19 mouse cellular contexts compared by ENCODE assay signal in the genomic region with DNA sequence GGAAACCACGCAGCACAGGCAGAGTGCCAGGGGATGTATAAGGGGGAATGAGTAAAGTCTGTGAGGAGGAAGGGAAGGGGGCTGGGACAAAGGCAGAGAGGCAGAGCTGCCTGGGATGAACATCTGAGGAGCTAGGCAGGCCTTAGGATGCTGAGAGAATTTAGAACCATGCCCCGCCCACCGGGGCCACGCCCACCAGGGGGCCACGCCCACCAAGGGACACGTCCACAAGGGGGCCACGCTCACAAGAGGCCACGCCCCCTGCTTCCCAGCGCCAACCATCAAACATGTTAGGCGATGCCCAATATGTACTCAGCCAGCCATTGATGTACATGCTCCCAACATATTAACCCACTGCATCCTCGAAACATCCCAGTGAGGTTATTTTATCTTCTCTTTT.
A peak's percentile ranks its signal among the peaks of the same experiment; 100 is the strongest.
DNase-seq lines count a peak whose midpoint lies in the region; ATAC-seq and TF ChIP-seq lines count a peak whose summit lies in the region.
"Had no signal": no experiment of that assay in that cellular context is flagged by ENCODE, and none has a peak within 500 bp of the region (broad histone marks: within the 10 kb centered on the region; RNA-seq: fewer than 3 reads in every experiment).

No protein-coding gene starts in this region.

- no peaks in the 10 kb centered on the region for H3K9me3 ChIP-seq in lung, embryonic 14.5 days (ENCODE audit: low read depth, low read length)
- no peaks in the 10 kb centered on the region for H3K9me3 ChIP-seq in hindbrain, embryonic 14.5 days (ENCODE audit: control insufficient read depth, low read length)
- H3K9me3 ChIP-seq: intestine, embryonic 15.5 days; lung, embryonic 15.5 days had no signal

- no peaks in the 10 kb centered on the region for H3K4me1 ChIP-seq in lung, embryonic 14.5 days (ENCODE audit: insufficient read depth)
- no peaks in the 10 kb centered on the region for H3K4me1 ChIP-seq in hindbrain, embryonic 14.5 days (replicated peaks; ENCODE audit: control insufficient read depth, insufficient read depth, low read length)
- H3K4me1 ChIP-seq: intestine, embryonic 15.5 days; lung, embryonic 15.5 days had no signal

- no peak overlapping the region for H3K9ac ChIP-seq in lung, embryonic 14.5 days
- no peak overlapping the region for H3K9ac ChIP-seq in hindbrain, embryonic 14.5 days
- H3K9ac ChIP-seq: intestine, embryonic 15.5 days; lung, embryonic 15.5 days had no signal

- no peak for TF ChIP-seq CTCF in lung, embryonic 14.5 days (IDR thresholded peaks at IDR 0.05; ENCODE audit: low read depth)

- H3K27ac ChIP-seq in lung, embryonic 14.5 days (ENCODE audit: low read depth): no peak overlapping the region
- no peak overlapping the region for H3K27ac ChIP-seq in hindbrain, embryonic 14.5 days
- H3K27ac ChIP-seq: heart, adult 2 months; intestine, embryonic 15.5 days; layer of hippocampus, adult 2 months; lung, embryonic 15.5 days had no signal

- H3K4me3 ChIP-seq in lung, embryonic 14.5 days (ENCODE audit: low read depth, low read length): no peak overlapping the region
- no peak overlapping the region for H3K4me3 ChIP-seq in hindbrain, embryonic 14.5 days (replicated peaks; ENCODE audit: low read length)
- H3K4me3 ChIP-seq: erythroblast, embryonic 14.5 days; heart, adult 2 months; intestine, embryonic 15.5 days; layer of hippocampus, adult 2 months; lung, embryonic 15.5 days had no signal

- 0 out of 2 replicates have a peak, but pooled peaks have one; percentile 4 for ATAC-seq in lung, embryonic 14.5 days (ENCODE audit: insufficient read depth)
- peak; percentile 34; the same call in 1 of the 2 replicates for ATAC-seq in megakaryocyte-erythroid progenitor cell, adult 5-6 weeks (replicated peaks; ENCODE audit: low FRiP score, low TSS enrichment, poor library complexity, severe bottlenecking)
- ATAC-seq in hindbrain, embryonic 14.5 days (ENCODE audit: low FRiP score): no peak
- ATAC-seq: intestine, embryonic 15.5 days; Patski had no signal

- DNase-seq in adrenal gland, postnatal 14 days: peak; percentile 16
- DNase-seq in adrenal gland, postnatal 4 days (ENCODE audit: low spot score in 2 of 2): no peak
- peak; percentile 19 for DNase-seq in lung, embryonic 14.5 days
- no peak for DNase-seq in lung, postnatal 14 days
- peak; percentile 19 for DNase-seq in NIH3T3 (ENCODE audit: low read depth)
- no peak for DNase-seq in hindbrain, embryonic 14.5 days (ENCODE audit: low spot score)
- no peak for DNase-seq in spleen, postnatal 14 days (ENCODE audit: low spot score in 2 of 2)
- DNase-seq: adrenal gland, postnatal 25 days; cerebellum, adult 11 months; heart, adult 2 months; heart, postnatal 36 days; left cerebral cortex, postnatal 4 days; thymus, adult 18-20 months had no signal

- H3K4me2 ChIP-seq in lung, embryonic 14.5 days: no peak overlapping the region
- no peak overlapping the region for H3K4me2 ChIP-seq in hindbrain, embryonic 14.5 days (replicated peaks)
- H3K4me2 ChIP-seq: intestine, embryonic 15.5 days; lung, embryonic 15.5 days had no signal

- H3K36me3 ChIP-seq in lung, embryonic 14.5 days (ENCODE audit: insufficient read depth): no peaks in the 10 kb centered on the region
- no peaks in the 10 kb centered on the region for H3K36me3 ChIP-seq in hindbrain, embryonic 14.5 days (replicated peaks; ENCODE audit: control insufficient read depth, insufficient read depth)
- H3K36me3 ChIP-seq: intestine, embryonic 15.5 days; lung, embryonic 15.5 days had no signal

- WGBS in lung, embryonic 14.5 days: 45% methylated on average over 11 of the region's 11 CpGs
- 43% methylated on average over 11 of the region's 11 CpGs for WGBS in hindbrain, embryonic 14.5 days

- H3K27me3 ChIP-seq in lung, embryonic 14.5 days (ENCODE audit: insufficient read depth, low read length): no peaks in the 10 kb centered on the region
- H3K27me3 ChIP-seq in hindbrain, embryonic 14.5 days (ENCODE audit: control insufficient read depth, insufficient read depth, low read length): no peaks in the 10 kb centered on the region
- H3K27me3 ChIP-seq: intestine, embryonic 15.5 days; lung, embryonic 15.5 days; Patski had no signal

Comparison
In these comparisons a context has a peak if more than half of its experiments do, and no peak if none do; other contexts are left out.
1. DNase-seq: peak in adrenal gland, postnatal 14 days (single experiment), lung, embryonic 14.5 days (single experiment) and NIH3T3 (single experiment); none in adrenal gland, postnatal 4 days (0 of 2), lung, postnatal 14 days (single experiment), hindbrain, embryonic 14.5 days (single experiment) and spleen, postnatal 14 days (0 of 2).